Mouse (Mus musculus) regulatory T cell (primary cell): ENCODE measurements around the gene Tmem59.

ENCODE experiments used
- in situ Hi-C: fragments of 300-600 bp; cut with MboI, MseI; formaldehyde crosslinking; loops from one replicate; pipeline ENCODE4 v1.15.1; 2025; ENCODE audit warnings: high pct_unique_total_duplicates

Gene Tmem59

GRCm38 (mm10) chr4:107178182-107178829, at the start of gene Tmem59:
Gene Tmem59 (plus strand): TSS chr4:107178399.
- in situ Hi-C loops, result no loop called here

GRCm38 (mm10) chr4:107129373-107129772, 48.8 kb upstream of the Tmem59 start:
- in situ Hi-C loops, result no loop called here

- in situ Hi-C loops, result no loop called here
These were observed 47.7 kb upstream of the Tmem59 start for GRCm38 (mm10) chr4:107130534-107130933.

GRCm38 (mm10) chr4:107134891-107135290, 43.3 kb upstream of the Tmem59 start:
- in situ Hi-C loops, result no loop called here

GRCm38 (mm10) chr4:107135663-107136062, 42.5 kb upstream of the Tmem59 start:
- in situ Hi-C loops, result no loop called here

- in situ Hi-C loops, result no loop called here
These were observed 41.7 kb upstream of the Tmem59 start for GRCm38 (mm10) chr4:107136531-107136930.

- in situ Hi-C loops, result no loop called here
These were observed 39.0 kb upstream of the Tmem59 start for GRCm38 (mm10) chr4:107138948-107139835.

- in situ Hi-C loops, result no loop called here
These were observed 38.2 kb upstream of the Tmem59 start for GRCm38 (mm10) chr4:107139836-107140631.

GRCm38 (mm10) chr4:107143511-107143910, 34.7 kb upstream of the Tmem59 start:
- in situ Hi-C loops, result no loop called here

- in situ Hi-C loops, result no loop called here
These were observed 27.2 kb upstream of the Tmem59 start for GRCm38 (mm10) chr4:107150991-107151390.

- in situ Hi-C loops, result no loop called here
These were observed 25.6 kb upstream of the Tmem59 start for GRCm38 (mm10) chr4:107152571-107152970.

- in situ Hi-C loops, result loop anchor here (5.0 kb wide), 1 partner anchor 65 kb away; no protein-coding TSS in a partner anchor
These were observed 21.2 kb upstream of the Tmem59 start for GRCm38 (mm10) chr4:107156983-107157401.

GRCm38 (mm10) chr4:107159166-107159773, 18.9 kb upstream of the Tmem59 start:
- in situ Hi-C loops, result loop anchor here (5.0 kb wide), 1 partner anchor 67 kb away; no protein-coding TSS in a partner anchor

- in situ Hi-C loops, result loop anchor here (10.0 kb wide), 1 partner anchor 345 kb away; no protein-coding TSS in a partner anchor
These were observed 18.0 kb upstream of the Tmem59 start for GRCm38 (mm10) chr4:107160181-107160580.

GRCm38 (mm10) chr4:107163341-107163740, 14.9 kb upstream of the Tmem59 start:
- in situ Hi-C loops, result loop anchor here (10.0 kb wide), 1 partner anchor 349 kb away; no protein-coding TSS in a partner anchor

GRCm38 (mm10) chr4:107163756-107164587, 14.2 kb upstream of the Tmem59 start:
- in situ Hi-C loops, result loop anchor here (10.0 kb wide), 1 partner anchor 349 kb away; no protein-coding TSS in a partner anchor

- in situ Hi-C loops, result loop anchor here (10.0 kb wide), 1 partner anchor 352 kb away; no protein-coding TSS in a partner anchor
These were observed 11.5 kb upstream of the Tmem59 start for GRCm38 (mm10) chr4:107166700-107167099.

- in situ Hi-C loops, result loop anchor here (10.0 kb wide), 1 partner anchor 353 kb away; no protein-coding TSS in a partner anchor
These were observed 10.4 kb upstream of the Tmem59 start for GRCm38 (mm10) chr4:107167798-107168197.

GRCm38 (mm10) chr4:107177506-107177905, 693 bp upstream of the Tmem59 start:
- in situ Hi-C loops, result no loop called here
